Mouse (Mus musculus) forebrain, embryonic 16.5 days (tissue): ENCODE measurements around the gene Ticam1. TPM values are rescaled to one million over a fixed set of nuclear protein-coding genes. Genes with fewer than 3 reads are reported as not detected.

Experiments used
- microRNA counts: library from miRNA; unstranded; fragments of <30 nt; microRNA quantifications from one replicate; lab custom pipeline; 2016
- microRNA-seq: library from miRNA; unstranded; fragments of <30 nt; microRNA quantifications from one replicate; pipeline ENCODE4, GENCODE M21; 2017
- polyA plus RNA-seq: library from polyadenylated mRNA; unstranded; fragments of >200 nt; fragmentation: Nextera tagmentation; extraction: Ambion mirVana; gene quantifications from 2 replicates; pipeline ENCODE4 v1.2.1, GENCODE M21; 2015

Gene Ticam1
- polyA plus RNA-seq, 1 experiment from 2014 or later: 1.6 TPM

MicroRNAs within 50 kb of the gene (microRNA counts, 519-probe panel; counts per million panel counts)
- 2,341 counts per million, percentile 54 among the panel's probes with 10 or more counts for microRNA mmu-miR-7b (lab: Ali Mortazavi, UCI)

Small RNA genes within 50 kb of the gene (microRNA-seq; reads per million reads assigned to microRNA genes)
- 3,109 reads per million, percentile 87 among the genes with 10 or more reads in this experiment for gene Mir7b

Other genes starting within 250 kb of the Ticam1 start
- 125 and 126 TPM in 2 replicates for gene Sh3gl1, start 240.2 kb downstream of the Ticam1 start, polyA plus RNA-seq
- gene Chaf1a, start 236.3 kb downstream of the Ticam1 start, polyA plus RNA-seq: 10.6 and 12.6 TPM in 2 replicates
- 78.8 and 85.8 TPM in 2 replicates for gene Ubxn6, start 201.8 kb downstream of the Ticam1 start, polyA plus RNA-seq
- 151 and 158 TPM in 2 replicates for gene Hdgfl2, start 197.2 kb downstream of the Ticam1 start, polyA plus RNA-seq
- 0.09 and 0.14 TPM in 2 replicates for gene Plin4, start 167.0 kb downstream of the Ticam1 start, polyA plus RNA-seq
- 0.67 and 1.4 TPM in 2 replicates for gene Plin5, start 159.2 kb downstream of the Ticam1 start, polyA plus RNA-seq
- 0.22 TPM in 1 of 2 replicates, not detected in the other for gene Lrg1, start 154.8 kb downstream of the Ticam1 start, polyA plus RNA-seq
- gene Sema6b, start 136.4 kb downstream of the Ticam1 start, polyA plus RNA-seq: 10.1 and 10.7 TPM in 2 replicates
- 10.1 and 10.2 TPM in 2 replicates for gene Tnfaip8l1, start 114.3 kb downstream of the Ticam1 start, polyA plus RNA-seq
- gene Mydgf, start 92.9 kb downstream of the Ticam1 start, polyA plus RNA-seq: 54.2 and 63.8 TPM in 2 replicates
- gene Dpp9, start 57.9 kb downstream of the Ticam1 start, polyA plus RNA-seq: 32.1 and 32.3 TPM in 2 replicates
- 23.4 and 24.5 TPM in 2 replicates for gene Fem1a, start 20.0 kb downstream of the Ticam1 start, polyA plus RNA-seq
- gene Plin3, start 16.1 kb upstream of the Ticam1 start, polyA plus RNA-seq: 9.3 and 12.6 TPM in 2 replicates
- not detected in 2 replicates for gene Arrdc5, start 23.5 kb upstream of the Ticam1 start, polyA plus RNA-seq
- gene Uhrf1, start 26.5 kb upstream of the Ticam1 start, polyA plus RNA-seq: 48.1 and 52.2 TPM in 2 replicates
- gene Kdm4b, start 49.3 kb upstream of the Ticam1 start, polyA plus RNA-seq: 81.6 and 85.0 TPM in 2 replicates
- gene Ptprs, start 199.7 kb upstream of the Ticam1 start, polyA plus RNA-seq: 359 and 391 TPM in 2 replicates
- 0.21 TPM in 1 of 2 replicates, not detected in the other for gene Znrf4, start 235.6 kb upstream of the Ticam1 start, polyA plus RNA-seq